Mouse (Mus musculus) olfactory bulb, adult 2 months (tissue): ENCODE measurements at regions not wholly inside any gene's neighbourhood (a gene's known extent, or its start where the extent isn't known, plus 50 kb on each side); places are given as distances from the start of the nearest gene placed in this dataset.

Source experiments
- CTCF ChIP-seq: fragments of 200-500 bp; IDR thresholded peaks from 2 replicates; pipeline ENCODE4 v1.5.1; 2012; ENCODE audit warnings: low read depth, mild to moderate bottlenecking, low read length, moderate library complexity; ENCODE audit not compliant: insufficient read depth
- POLR2A ChIP-seq: fragments of 200-500 bp; IDR thresholded peaks from 2 replicates; pipeline ENCODE4 v1.6.1; 2012; ENCODE audit warnings: mild to moderate bottlenecking, low read depth, low read length, moderate library complexity; ENCODE audit not compliant: insufficient read depth

DNA sequence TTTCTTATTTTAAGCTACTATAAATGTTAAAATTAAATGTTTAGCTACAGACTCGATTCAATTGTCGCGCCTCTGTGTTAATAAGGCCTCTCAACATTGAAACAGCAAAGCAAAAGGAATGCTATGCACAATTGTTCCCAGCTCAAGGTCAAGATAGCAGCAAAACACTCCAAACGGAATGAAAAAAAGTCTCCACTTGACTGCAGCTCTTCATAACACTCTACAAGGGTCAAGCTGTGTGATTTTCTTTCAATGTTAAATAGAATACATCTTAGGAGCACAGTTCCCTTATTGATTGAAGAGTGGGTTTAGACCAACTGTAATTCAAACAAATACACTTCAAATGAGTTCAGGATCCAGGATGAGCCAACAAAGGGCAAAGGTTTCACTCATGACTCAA lies 63.9 kb upstream of the Gm11146 start:
- TF ChIP-seq CTCF = no peak
- no peak for TF ChIP-seq POLR2A
